Mouse (Mus musculus) cortical plate, adult 2 months (tissue): ENCODE data around the gene Cflar.

Experiments used
- CTCF ChIP-seq: fragments of 200-500 bp; IDR thresholded peaks from 2 replicates; pipeline ENCODE4 v1.5.1; 2011; ENCODE audit warnings: mild to moderate bottlenecking, control low read depth, low read length; ENCODE audit not compliant: insufficient read depth; ENCODE audit errors: extremely low read depth
- POLR2A ChIP-seq: fragments of 200-500 bp; IDR thresholded peaks from 2 replicates; pipeline ENCODE4 v1.6.1; 2011; ENCODE audit warnings: mild to moderate bottlenecking, low read length, control low read depth; ENCODE audit not compliant: insufficient read depth; ENCODE audit errors: extremely low read depth

DNA sequence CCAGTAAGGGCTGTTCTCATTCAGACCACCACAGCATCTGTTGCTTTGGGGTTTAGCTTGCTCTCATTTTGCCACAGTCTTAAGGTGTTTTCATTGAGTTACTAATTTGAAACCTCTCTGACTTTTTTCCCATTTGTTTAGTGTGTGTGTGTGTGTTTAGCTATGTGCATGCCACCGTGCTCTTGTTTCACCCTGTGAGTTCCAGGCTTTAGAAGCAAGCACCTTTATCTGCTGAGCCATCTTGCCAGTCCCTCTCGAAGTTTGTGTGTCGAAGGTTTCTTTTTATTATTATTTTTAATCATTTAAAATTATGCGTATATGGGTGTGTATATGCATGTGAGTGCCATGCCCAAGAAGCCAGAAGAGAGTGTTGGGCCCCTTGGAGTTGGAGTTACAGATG lies 87.6 kb downstream of the Cflar start:
- TF ChIP-seq CTCF (no peak), POLR2A (no peak)
